Mouse (Mus musculus) cortical plate, adult 2 months (tissue): ENCODE data around the gene Kirrel3.

Experiments
- CTCF ChIP-seq: fragments of 200-500 bp; IDR thresholded peaks from 2 replicates; pipeline ENCODE4 v1.5.1; 2011; ENCODE audit warnings: mild to moderate bottlenecking, control low read depth, low read length; ENCODE audit not compliant: insufficient read depth; ENCODE audit errors: extremely low read depth
- POLR2A ChIP-seq: fragments of 200-500 bp; IDR thresholded peaks from 2 replicates; pipeline ENCODE4 v1.6.1; 2011; ENCODE audit warnings: mild to moderate bottlenecking, low read length, control low read depth; ENCODE audit not compliant: insufficient read depth; ENCODE audit errors: extremely low read depth

DNA sequence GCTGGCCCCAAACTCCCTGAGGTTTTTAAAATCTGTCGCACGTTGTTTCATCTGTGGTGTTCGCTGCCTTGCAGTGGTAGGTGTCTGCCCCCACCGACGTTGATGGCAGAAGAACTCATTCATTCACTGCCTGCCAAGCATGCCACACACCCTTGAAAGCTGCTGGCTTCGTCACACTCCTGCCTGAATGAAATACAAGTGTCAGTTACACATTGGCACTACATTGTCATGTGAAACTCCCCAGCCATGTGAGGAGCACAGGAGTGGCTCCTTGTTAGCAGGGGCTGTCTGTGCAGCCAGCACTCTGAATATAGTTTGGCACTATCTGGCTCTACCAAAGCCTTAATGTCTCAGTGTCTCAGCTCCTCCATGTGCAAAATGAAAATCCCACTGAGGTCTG, 246.8 kb downstream of the Kirrel3 start:
- TF ChIP-seq CTCF (no peak), POLR2A (no peak)
